Mouse (Mus musculus): ENCODE measurements around the gene Oxt.
"Not testable (repeated sequence)": the region's sequence is repeated elsewhere in the genome, so short reads cannot be mapped to it uniquely, and the experiment has no call there.

Gene Oxt

DNA sequence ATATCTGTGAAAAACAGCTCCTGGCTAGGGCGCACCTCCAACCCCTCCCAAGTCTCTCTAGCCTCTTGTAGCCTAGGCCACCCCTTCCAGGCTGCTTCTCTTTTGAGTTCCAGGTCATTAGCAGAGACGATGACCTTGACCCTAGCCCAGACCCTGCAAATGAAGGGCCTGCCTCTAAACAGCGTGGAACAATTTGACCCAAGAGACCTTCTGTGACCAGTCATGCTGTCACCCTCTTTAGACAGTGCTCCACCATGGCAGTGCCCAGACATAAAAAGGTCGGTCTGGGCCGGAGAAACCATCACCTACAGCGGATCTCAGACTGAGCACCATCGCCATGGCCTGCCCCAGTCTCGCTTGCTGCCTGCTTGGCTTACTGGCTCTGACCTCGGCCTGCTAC, at the start of gene Oxt:
Gene Oxt (plus strand): TSS at position 301 of the 400 bp plus-strand sequence.
- in situ Hi-C loops (cut with MboI, MseI), result no loop called here

DNA sequence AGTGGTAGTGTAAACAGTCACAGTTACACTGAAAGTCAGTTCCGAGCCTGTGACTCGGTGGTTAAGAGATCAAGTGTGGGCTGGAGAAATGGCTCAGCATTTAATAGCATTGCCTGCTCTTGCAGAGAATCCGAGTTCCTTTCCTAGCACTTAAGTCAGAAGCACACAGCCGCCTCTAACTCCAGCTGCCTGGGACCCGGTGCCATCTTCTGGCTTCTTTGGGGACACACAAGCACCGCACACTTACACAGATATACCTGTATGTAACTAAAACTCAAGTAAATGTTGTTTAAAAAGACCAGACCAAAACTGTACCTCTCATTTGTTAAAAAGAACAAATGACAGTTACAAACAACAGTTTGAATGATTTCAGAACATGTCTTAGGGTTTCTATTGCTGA, 47.5 kb upstream of the Oxt start:
- in situ Hi-C loops (cut with MboI, MseI), result no loop called here

DNA sequence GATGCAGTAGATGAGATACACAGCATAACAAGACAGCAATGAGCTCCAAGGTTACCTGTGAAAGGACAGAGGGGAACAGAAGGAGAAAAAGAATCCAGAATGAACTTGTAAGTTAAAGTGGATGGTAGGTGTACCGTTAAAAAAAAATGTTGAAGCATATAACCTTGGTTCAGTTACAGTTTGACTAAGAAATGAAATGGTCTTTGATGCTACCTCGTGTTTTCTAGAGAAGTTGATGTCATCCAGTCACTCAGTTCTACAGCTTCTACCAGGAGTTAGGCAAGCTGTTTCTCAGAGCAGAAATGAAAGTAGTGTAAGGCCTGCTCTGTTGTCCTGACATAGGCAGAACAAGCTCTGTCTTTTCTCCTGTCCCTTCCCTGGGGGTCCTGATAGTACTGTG, 46.7 kb upstream of the Oxt start:
- in situ Hi-C loops (cut with MboI, MseI), result no loop called here

DNA sequence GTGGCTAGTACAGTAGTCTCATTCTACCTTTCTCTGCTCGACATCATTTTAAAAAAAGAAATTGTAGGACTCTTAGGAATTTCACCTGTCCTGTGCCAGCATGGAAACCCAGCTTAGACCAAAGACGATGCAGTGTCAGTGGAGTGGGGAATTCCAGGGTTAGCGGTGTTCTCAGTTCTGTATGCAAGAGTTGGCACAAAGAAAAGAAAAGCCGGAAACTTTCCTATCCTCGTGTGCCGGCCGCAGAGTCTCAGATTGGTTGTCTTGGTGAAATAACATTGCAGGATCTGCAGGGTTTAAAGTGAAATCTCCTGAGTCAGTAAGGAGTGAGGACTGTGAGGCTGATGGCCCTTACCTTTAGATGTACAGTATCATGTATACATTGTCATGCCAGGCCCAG, 46.0 kb upstream of the Oxt start:
- in situ Hi-C loops (cut with MboI, MseI), result no loop called here

DNA sequence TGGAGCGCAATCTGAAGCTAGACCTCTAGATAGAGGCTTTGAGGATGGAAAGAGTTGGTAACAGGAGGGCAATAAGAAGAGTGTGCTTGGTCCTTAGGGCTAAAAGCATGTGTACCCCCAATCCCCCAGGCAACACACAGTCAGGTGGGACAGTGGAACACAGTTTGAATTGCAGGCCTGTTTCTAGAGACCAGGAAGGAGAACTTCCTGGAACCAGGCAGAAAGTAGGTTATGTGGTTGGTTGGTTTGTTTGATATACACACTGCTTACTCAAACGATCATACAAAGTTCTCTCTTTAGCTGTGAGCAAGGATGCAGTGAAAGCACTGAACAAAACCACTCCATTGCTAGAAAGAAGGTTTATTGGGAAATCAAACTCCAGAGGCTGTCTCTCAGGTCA, 43.8 kb upstream of the Oxt start:
- in situ Hi-C loops (cut with MboI, MseI), result no loop called here

DNA sequence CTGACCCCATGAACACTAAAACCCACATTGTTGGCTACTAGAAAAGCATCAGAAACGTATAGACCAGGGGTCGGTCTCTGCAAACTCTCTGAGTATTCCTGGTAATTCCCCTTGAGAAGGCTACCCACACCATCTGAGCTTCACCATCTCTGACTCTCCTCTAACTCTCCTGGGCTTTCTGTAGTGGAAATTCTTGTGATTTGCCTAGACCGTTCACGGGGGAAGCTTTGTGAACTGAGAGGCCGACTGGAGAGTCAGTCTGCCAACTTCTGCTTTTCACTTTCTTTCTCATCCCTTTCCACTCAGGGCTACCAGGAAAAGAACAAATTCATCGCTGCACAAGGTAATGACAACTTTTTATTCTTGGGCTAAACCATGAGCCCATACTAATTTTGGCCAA, 41.0 kb upstream of the Oxt start:
- in situ Hi-C loops (cut with MboI, MseI), result no loop called here

DNA sequence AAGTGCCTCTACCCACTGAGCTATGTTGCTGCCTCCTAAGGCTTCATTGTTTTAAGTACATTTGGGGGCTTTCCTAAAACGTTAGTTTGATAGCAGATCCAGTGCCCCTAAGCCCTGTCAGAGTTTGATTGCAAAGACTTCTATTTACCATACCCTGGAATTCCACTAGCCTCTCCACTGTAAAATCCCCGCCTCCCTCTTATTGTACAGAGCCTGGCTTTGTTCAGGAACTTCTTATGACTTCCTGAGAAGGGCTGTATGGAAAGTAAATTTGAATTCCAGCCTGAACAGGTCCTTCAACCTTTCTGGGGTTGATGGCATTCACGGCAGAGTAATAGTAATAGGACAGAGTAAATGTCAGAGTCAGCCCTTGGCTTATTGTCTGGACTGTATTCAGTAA, 39.1 kb upstream of the Oxt start:
- in situ Hi-C loops (cut with MboI, MseI), result no loop called here

DNA sequence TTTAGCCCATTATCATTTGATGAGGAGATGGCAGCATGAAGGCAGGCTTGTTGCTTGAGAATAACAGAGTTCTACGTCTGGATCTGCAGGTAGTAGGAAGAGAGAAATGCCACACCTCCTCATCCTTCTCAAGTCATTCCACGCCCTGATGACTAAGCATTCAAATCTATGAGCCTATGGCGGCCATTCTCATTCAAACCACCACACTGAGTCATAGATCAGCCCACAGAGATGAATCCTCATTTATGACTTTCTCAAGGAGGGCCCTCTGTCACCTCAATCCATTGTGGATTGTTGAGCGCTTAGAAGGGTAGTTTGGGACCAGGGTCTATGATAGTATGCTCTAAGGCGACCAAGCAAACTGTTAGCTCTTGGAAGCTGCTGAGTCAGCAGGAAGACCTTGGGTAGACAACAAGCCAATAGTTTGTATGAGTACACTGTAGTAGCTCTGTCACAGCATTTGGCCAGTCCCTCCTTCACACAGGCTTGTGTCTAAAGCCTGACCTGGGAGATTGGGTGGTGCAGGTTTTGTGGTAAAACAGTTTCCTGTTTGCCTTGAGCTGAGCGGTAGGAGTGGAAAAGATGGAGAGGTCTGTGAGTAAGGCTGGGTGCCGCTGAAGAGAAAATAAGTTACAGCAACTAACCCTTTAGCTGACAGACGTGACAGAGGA, 37.0 kb upstream of the Oxt start:
- in situ Hi-C loops (cut with MboI, MseI), result no loop called here

DNA sequence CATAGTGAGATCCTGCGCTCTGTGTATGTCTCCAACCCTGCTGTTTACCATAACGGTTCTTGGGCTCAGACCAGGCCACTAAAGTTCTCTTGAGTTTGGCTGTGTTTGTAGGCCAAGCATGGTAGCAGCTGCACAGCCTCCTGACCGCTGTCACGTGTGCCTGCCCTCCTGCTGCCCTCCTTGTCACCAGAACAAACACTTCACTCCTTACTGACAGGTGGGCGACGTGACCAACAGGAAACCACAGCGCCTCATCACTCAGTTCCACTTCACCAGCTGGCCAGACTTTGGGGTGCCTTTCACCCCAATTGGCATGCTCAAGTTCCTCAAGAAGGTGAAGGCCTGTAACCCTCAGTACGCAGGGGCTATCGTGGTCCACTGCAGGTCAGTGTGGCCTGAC, 35.7 kb upstream of the Oxt start:
- in situ Hi-C loops (cut with MboI, MseI), result no loop called here

DNA sequence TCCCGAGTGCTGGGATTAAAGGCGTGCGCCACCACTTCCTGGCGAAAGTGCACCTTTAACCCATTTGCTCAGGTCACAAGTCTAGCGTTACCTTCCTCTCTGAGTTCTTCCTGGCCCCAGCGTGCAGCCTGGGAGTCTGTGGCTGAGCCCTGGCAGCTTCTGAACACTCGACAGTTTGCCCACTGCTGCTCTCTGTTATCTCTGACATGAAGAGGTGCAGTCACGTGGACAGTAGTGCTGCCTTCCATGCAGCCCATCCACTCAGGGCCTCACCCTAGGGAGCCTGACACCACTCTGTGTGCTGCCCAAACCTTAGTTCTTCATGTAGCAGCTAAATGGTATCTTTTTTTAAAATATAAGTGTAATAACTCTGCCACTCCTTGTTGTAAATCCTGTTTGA, 29.0 kb upstream of the Oxt start:
- in situ Hi-C loops (cut with MboI, MseI), result no loop called here

DNA sequence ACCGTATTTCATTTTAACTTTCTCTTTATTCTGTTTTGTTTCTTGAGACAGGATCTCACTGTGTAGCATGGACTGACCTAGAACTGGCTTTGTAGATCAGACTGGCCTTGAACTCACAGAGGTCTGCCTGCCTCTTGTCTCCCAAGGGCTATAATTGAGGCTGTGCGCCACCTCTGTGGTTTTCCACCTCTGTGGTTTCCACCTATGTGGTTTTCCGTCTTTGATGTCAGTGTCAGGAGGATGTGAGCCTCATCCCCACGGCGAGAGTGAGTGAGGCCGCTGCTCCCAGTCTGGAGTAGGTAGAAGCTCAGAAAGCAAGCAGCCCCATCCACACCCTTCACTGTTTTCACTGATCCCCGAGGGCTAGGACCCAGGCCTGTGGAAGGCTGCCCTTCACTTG, 21.1 kb upstream of the Oxt start:
- in situ Hi-C loops (cut with MboI, MseI), result no loop called here

DNA sequence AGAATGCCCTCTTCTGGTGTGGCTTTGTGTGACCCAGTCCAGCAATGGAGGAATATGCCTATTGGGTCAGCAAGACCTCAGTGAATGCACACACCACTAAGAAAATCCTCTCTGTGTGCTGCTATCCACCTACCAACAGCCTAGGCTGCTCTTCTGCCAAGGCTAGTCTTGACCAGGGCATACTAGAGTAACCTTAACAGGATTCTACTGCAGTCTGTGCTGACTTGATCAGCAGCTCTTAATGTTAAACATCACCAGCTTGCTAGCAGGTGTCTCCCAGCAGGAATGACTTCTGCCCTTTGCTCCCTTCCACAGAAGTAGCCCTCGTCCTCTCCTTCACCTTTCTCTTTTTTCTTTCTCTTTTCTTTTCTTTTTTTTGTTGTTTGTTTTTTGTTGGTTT, 19.7 kb upstream of the Oxt start:
- in situ Hi-C loops (cut with MboI, MseI), result no loop called here

DNA sequence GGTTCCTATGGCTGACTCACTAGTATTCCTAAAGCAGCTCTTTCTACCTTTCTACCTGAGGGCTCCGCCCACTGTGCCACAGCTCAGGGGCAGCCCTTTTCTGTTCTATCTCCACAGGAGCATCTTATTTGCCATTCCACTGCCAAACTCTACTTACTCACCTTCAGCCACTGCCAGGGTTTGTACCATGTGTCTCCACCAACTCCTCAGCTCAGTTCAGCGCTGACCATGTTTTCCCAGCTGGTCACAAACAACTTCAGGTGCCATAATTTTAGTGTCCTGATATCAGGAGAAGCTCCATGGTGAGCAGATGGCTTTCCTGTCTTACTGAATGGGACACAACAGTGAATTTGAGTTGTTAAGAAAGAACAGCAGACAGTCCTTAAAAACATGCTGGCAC, 18.5 kb upstream of the Oxt start:
- in situ Hi-C loops (cut with MboI, MseI), result no loop called here

DNA sequence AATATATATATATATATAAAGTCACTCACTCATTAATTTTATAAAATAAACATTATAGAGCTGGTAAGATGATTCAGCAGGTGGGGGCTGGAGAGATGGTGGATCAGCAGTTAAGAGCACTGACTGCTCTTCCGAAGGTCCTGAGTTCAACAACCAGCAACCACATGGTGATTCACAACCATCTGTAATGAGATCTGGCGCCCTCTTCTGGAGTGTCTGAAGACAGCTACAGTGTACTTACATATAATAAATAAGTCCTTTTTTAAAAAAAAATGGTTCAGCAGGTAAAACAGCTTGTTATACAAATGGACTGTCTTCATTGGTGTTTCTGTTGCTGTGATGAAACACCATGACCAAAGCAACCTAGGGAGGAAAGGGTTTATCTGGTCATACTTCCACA, 18.0 kb upstream of the Oxt start:
- in situ Hi-C loops (cut with MboI, MseI), result no loop called here

DNA sequence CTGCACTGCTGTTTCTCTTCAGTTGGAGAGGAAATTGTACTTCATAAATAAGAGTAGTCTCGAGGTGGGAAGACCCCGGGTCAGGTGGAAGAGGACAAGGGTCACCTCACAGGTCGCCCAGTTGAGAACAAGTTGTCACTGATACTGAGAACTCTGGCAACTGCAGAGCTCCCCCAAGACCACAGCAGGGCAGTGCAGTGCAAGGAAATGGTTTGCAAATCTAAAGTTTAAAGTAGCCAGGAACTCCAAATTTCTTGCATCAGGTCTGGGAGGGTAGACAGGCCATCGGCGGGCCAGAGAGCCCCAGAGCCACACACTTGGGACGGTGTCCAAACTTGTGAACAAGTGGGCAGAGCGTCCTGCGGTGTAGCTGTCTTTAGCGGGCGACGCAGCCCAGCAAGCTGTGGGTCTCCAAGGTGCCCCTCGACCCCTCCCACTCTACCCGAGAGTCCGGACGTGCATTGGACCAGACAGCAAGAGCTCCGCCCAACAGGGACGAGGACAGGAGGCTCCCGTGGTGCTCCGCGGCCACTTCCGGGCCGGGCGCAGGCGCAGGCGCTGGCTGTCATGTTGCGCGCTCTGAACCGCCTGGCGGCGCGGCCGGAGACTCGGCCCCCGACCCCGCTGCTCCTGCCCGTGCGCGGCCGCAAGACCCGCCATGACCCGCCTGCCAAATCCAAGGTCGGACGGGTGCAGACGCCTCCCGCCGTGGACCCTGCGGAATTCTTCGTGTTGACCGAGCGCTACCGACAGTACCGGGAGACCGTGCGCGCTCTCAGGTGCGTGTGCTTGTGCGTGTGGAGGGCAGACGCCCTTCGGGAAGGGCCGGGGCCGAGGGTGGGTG, 12.5 kb upstream of the Oxt start, which contains the start of gene Mrps26:
Gene Mrps26 (plus strand): TSS at position 531 of the 844 bp plus-strand sequence.
- in situ Hi-C loops (cut with MboI, MseI), result no loop called here

DNA sequence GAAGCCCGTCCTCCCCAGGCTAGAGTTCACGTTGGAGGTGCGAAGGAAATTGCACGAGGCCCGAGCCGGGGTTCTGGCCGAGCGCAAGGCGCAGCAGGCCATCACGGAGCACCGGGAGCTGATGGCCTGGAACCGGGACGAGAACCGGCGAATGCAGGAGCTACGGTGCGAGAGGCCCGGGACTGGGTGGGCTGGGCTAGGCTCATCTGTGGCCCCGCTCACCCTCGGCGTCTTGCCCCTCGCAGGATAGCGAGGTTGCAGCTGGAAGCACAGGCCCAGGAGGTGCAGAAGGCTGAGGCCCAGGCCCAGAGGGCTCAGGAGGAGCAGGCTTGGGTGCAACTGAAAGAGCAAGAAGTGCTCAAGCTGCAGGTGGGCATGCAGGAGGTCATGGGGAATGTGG, 11.9 kb upstream of the Oxt start:
- in situ Hi-C loops (cut with MboI, MseI), result no loop called here

DNA sequence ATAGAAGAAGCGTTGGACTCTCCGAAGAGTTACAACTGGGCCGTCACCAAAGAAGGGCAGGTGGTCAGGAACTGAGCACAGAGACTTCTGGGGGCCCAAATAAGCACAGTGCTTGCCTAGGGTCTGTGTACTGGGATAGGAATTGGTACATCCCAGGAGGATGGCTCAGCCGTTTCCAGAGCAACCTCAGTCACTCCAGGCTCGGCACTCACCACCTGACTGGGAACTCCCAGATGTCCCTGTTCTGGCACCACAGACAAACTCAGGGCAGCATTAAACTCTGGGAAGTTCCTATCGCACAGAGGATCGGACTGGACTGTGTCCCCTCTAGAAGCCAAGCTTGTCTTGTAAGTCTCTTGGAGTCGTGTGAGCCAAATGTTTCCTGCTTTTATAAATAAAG, 11.0 kb upstream of the Oxt start:
- in situ Hi-C loops (cut with MboI, MseI), result no loop called here

DNA sequence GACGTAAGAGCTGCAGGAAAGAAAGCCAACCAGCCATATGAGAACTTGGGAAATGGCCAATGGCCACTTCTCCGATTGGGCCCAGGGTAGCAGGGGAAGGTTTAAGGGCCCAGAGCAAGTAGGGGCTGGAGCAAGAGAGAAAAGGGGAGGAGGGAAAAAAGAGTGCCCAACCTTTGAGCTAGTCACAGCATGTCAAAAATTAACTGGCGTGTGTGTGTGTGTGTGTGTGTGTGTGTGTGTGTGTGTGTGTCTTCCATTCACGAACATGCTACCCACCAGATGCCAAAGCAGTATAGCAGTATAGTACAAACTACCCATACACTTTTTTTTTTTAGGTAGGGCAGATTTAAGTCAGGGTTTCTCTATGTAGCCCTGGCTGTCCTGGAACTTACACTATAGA, 7.1 kb upstream of the Oxt start:
- in situ Hi-C loops (cut with MboI, MseI), result no loop called here

DNA sequence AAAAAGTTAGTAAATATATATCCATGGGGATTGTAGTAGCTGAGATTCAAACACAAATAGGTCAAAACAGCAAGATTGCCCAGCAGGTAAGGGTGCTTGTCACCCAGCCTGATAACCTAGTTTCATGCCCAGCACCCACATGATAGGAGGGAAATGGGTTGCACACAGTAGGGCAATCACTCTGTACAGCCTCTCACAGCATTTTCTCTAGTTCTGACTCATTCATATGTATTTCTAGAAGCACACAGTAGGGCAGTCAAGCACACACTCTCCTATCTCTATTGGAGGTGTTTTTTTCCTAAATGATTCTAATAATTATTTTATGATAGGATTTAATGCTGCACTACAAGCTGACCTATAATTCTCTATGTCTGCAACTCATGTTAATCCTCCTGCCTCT, 6.0 kb upstream of the Oxt start:
- in situ Hi-C loops (cut with MboI, MseI), result no loop called here

DNA sequence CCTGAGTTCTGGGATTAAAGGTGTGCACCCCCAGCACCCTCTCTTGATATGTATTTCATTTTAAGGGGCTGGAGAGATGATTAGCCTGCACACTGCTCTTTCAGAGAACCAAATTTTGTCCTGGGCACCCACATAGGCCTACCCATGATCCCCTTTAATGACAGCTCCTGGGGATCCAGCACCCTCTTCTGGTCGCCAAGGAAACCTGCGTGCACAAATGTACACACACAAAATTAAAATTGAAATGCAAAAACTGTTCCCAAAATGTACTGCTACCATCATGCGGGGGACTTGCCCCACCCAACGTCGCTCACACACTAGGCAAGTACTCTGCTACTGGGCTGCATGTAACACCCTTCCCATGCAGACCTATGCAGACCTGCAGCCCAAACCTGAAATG, 1.0 kb upstream of the Oxt start:
- in situ Hi-C loops (cut with MboI, MseI), result no loop called here

DNA sequence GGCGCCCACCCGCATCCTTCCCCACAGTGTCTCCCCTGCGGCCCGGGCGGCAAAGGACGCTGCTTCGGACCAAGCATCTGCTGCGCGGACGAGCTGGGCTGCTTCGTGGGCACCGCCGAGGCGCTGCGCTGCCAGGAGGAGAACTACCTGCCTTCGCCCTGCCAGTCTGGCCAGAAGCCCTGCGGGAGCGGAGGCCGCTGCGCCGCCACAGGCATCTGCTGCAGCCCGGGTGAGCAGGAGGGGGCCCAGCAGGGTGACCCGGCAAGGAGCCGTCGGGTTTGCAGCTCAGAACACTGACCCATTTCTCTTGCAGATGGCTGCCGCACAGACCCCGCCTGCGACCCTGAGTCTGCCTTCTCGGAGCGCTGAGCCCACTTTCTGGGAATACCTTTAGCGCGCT, 591 bp downstream of the Oxt start:
- in situ Hi-C loops (cut with MboI, MseI), result not testable (repeated sequence)

DNA sequence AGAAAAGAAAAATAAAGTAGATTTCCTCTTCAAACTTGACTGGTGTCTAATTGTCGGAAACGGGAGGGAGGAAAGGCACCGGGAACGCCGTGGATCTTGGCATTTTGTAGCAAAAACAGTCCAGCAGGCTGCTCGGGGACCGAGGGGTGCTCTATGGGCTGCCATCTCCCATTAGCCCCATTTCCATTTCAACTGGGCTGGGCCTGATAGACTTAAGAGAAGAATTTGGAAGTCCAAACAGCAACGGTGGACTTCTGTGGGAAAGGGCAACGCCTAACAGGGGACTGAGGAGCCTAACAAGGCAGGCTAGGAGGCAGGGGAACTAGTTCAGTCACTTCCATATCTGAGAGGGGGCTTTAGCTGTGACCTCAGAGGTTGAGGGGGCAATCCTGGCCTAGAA, 1.0 kb downstream of the Oxt start:
- in situ Hi-C loops (cut with MboI, MseI), result no loop called here

DNA sequence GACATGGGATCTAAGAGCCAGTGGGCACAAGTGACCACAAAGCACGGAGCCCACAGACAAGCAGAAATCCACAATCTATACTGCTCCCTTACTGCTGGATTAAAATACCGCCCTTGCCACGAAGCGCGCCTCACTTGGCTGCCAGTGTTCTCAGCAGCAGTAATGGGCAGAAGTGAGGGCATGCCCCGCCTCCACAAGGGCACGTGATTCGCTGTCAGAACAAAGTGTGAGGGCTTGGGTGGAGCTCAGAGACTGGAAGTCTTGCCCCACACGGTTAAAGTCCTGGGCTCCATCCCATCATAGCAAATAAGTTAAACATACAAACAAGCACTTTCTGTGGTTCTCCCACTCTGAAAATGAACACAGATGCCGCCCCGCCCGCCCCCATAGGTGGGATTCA, 1.7 kb downstream of the Oxt start:
- in situ Hi-C loops (cut with MboI, MseI), result no loop called here
